Mouse (Mus musculus) testis, postnatal 14 days (tissue): Measurements from ENCODE around the gene Ppp1r27.
A peak's percentile ranks its signal among the peaks of the same experiment; 100 is the strongest.
"Not testable (repeated sequence)": the region's sequence is repeated elsewhere in the genome, so short reads cannot be mapped to it uniquely, and the experiment has no call there.

Source experiments
- DNase-seq: peaks from one replicate; pipeline ENCODE4 v3.0.0; 2021; ENCODE audit warnings: low spot score

The Ppp1r27 gene

DNA sequence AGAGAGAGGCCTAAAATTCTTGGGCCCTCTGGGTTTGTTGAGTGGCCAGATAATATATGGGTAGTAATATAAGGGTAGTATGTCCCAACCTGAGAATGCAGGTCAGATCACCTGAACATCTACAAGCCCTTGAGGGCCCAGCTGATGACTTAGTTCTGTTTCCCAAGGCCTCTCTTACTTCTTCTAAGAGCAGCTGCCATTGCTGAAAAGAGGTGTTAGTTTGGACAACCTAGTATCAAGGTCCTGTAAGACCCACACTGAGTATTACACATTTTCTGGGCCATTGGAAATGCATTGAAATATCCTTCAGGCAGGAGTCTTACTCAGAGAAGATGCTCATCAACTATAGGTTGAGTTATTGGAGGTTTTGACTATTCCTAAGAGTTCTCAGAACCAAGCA lies 25.0 kb upstream of the Ppp1r27 start:
- DNase-seq = no peak

DNA sequence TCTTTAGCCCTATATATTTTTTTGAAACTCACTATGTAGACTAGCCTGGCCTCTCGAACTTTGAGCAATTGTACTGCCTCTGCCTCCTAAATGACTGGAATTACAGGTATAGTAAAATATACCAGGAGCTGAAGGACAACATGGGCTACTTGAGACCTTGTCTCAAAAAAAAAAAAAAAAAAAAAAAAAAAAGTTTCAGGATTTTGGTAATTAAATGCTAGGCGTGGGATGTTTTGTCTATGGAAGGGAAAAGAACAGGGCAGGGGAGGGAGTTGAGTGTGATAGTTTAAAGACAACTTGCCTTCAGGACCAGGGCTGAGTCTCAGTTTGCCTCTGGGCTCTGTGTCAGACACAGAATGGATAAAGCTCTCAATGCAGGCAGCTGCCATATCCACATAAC lies 24.1 kb upstream of the Ppp1r27 start:
- no peak for DNase-seq

DNA sequence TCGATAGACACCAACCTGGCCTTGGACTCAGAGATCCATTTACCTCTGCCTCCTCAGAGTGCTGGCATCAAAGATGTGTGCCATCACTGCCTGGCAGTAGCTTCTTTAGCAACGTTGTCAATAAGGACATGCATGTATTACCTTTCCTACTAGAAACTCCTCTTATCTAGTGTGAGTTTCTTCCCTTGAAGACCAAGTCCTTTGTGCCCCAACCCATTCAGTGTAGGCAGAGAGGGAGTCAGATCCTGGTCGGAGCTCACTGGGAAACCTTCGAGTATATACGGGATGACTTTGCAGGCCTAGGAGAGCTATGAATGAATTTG lies 23.3 kb upstream of the Ppp1r27 start:
- no peak for DNase-seq

DNA sequence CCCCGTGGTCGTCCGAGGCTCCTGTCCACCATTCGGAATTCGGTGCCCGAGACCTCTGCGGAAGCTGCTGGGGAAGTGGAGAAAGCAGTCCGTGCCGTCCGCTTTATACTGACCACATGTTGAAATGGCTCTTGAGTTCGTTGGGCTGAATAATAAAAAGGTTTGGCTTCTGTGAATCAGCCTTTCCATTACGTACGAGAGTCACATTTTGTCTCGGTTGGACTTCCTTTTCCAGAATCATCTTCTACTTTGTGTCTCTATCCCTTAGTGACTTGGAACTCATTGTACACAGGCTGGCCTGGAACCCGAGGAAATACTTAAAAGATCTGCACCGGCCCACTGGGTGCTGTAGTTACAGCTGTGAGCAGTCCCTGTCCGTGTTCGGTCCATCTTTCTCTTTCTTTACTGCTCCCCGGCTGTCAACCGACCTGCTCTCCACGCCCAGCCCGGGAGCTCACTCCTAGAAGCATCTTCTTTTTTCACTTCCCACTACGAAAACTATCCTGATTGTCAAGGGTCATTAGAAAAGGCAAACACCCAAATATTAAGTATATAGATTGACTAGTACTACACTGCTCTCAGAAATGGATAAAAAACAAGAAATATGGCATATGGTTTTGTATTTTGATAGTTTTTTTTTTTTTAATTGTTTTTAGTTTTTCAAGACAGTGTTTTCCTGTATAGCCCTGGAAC lies 22.8 kb upstream of the Ppp1r27 start:
- no peak for DNase-seq

DNA sequence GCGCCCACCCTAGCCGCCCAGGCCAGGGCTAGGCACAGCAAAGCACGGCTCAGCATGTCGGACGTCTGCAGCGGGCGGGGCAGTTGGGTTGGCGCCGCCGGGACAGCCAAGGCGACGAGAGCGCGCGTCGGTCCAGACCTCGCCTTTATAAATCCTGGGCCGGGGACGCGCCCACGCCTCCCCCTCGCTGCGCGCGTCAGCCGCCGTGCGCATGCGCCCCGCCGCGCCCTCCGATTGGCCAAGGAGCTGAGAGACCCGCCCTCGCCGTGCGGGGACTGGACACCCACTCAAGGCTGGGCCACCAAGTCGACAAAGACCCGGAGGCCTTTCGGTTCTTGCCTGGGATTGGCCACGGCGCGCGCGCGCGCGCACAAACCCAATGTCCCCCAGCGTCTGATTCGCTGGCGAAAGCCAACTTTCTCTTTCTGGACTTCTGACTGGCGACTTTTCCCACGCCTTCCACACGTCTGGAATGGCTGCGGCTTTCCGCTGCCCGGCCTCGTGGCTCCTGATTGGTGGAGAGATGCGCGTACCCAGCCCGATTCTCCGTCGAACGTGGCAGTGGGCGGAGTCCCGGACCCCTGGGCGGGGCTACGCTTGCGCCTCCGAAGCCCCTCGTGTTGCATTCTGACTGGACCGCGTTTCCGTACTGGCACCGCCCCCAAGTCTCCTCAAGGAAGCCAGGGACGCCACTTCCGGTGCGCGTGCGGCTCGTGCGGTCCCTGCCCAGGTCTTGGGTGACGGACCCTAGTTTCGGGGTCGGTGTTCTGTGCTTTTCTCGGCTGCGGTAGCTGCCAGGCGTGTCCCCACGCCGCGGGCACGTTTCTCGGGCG lies 22.0 kb upstream of the Ppp1r27 start, which contains the start of gene P4hb:
Gene P4hb, minus strand, starts transcription at position 502 of the 833 bp plus-strand sequence.
- DNase-seq = peak; percentile 100

DNA sequence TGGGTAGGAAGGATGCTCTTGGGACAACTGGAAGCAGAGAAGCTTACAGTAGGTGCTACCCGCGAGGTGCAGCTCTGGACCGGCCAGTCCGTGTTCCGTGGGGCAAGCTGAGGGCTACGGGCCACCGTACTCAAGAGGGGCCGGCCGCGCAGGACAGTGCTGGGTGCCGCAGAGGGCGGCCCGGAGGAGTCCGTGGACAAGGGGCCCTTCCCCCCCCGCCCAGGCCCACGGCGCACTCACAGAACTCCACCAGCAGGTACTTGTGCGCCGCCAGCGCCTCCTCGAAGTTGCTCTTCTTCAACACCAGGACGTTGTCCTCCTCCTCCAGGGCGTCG lies 21.5 kb upstream of the Ppp1r27 start:
- DNase-seq = no peak

DNA sequence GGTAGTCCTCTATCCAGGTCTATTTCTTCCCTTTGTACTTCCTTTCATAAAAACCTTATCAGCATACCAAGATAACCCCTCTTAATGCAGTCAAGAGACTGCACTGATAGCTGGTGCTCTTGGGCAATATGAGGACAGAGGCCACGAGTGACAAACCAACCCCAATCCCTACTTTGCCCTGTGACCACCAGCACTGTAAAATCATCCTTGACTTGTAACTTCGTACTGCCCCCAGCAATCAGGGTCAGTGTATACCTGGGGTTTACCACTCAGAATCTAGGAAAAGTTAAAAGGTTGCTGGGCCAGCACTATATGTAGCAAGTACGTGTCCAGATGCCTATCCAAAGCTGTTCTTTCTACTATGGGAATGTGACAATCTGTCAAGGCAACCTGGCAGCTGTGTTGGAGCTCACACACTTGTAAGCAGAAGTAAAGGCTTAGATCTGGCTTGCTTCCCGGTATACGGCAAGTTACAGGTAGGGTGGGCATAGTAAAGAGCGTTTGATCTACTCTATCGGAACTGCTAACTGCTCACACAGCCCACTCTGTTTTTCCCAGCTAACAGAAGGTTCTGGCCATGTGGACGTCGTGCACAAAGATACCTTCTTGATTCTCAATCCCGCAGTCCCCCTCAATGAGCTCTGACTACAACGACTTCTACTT lies 21.0 kb upstream of the Ppp1r27 start:
- no peak for DNase-seq

DNA sequence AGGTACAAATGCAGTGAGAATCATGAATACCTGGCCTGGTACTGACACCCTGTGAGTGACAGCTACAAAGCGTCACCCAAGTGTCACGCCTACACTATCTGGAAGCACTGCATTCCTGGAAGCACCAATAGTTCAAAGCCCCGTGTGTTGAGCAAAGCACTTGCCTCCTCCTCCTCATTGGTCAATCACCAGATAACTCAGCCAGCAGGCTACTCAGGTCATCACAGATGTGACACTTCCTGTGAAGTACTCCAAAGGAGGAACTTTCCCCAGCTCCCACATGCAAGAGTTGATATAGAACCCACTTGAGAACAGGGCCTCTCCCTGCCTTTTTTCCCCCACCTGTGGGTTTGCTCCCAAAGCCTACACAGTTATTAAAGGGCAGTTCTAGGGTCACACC lies 20.2 kb upstream of the Ppp1r27 start:
- no peak for DNase-seq

DNA sequence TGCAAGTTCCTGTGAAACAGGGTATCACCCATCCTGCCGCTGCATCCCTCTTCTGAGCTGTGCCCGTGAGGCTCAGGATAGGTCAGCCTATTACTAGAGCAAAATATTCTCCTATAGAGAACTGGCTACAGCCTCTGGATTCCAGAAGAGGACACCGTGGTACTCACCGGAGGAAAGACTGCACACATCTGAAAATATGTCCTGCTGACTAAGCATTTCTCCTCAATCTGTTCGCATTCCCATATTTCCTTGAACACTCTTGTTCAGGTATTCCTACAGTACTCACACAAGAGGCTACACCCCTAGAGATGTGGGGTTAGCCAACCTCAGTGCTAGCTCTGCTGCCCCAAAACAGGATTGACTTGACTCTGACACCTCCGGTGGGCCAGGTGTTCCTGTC lies 17.4 kb upstream of the Ppp1r27 start:
- no peak for DNase-seq

DNA sequence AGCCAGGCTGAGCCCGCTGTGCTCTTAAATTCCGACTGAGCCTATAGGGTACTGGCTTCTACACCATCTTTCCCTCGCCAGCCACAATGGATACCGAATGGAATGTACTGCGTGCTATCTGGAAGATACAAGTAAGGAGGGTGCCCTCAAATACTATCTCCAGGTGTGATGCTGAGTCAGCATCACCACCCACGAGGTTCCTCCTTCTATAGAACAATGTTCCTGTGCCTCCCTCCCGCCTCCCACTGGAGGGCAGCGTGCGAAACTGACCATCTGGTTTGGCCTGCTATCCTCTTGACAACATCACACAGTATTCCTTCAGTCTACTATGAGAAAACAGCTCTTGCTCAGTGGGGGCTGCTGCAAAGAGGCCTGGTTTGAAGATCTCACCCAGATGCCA lies 14.2 kb upstream of the Ppp1r27 start:
- DNase-seq = no peak

DNA sequence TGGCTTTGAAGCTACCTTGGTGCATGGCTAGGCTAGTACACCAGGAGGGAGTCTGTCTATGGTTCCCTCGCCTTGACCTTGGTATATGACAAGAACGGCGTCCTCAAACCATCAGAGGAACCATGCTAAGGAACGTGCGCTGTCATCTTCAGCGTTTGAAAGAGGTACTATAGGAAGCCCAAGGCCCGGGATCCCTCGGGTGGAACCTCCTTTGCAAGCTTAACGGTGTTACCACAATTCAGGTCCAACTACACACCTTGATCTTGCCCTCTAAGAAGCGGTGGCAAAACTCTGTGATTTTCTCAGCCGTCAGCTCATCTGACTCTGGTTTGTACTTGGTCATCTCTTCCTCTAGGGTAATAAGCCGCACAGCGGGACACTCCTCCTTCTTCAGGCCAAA lies 12.0 kb upstream of the Ppp1r27 start:
- no peak for DNase-seq

DNA sequence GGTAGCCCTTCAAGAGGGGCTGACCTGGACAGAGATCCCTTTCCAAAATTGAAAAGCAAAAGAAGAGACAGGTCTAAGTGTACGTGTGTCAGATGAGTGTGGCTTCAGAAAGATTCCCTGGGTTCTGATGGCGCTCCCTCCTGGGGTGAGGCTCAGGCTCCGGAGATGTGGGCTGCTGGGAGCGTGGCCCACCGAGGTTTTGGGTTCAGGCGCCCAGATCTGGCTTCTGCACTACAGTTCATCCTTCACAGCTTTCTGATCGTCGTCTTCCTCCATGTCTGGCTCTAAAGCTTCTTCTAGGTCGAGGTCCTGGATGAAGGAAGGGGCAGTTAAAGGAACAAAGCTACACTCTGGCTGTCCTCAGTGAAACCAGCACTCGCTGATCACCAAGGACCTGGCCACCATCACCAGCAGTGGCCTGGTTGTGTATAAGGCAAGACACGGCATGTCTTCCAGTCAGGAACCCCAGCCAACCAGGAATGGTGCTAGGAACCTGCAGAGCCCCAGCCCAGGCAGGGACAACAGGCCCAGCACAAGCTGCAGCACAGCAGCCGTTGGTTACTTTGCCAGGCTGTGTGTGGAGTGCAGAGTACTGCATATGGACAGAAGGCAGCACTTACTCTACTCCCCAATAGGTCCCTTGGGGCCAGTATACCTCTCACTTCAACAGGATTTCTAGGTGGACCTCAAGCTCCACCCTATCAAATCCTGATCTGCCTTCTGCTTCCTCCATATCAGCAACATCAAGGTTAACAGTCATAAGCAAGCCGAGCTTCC lies 10.2 kb upstream of the Ppp1r27 start:
- no peak for DNase-seq

DNA sequence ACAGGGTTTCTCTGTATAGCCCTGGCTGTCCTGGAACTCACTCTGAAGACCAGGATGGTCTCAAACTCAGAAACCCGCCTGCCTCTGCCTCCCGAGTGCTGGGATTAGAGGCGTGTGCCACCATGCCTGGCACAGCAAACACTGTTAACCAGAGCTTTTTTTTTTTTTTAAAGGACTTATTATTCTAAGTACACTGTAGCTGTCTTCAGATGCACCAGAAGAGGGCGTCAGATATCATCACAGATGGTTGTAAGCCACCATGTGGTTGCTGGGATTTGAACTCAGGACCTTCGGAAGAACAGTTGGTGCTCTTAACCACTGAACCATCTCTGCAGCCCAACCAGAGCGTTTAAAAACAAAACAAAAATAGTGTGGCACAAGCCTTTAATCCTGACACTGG lies 7.9 kb upstream of the Ppp1r27 start:
- DNase-seq = not testable (repeated sequence)

DNA sequence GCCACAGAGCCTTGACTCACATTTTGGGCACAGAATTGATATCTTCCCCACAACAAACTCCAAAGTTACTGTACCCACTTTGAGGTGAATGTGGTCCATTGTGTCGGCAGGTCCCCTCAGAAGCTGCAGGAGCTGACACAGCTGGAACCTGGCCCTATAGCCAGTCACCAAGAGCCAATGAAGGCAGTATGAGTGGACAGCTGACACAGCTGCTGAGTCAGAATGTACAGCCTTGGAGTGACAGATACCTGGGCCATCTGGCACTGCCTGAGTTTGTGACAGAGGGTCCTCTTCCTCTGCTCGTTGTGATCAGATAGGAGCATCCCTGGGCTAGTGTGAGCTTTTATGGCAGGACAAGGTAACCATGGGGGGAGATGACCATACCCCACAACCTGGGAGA lies 4.3 kb upstream of the Ppp1r27 start:
- no peak for DNase-seq

DNA sequence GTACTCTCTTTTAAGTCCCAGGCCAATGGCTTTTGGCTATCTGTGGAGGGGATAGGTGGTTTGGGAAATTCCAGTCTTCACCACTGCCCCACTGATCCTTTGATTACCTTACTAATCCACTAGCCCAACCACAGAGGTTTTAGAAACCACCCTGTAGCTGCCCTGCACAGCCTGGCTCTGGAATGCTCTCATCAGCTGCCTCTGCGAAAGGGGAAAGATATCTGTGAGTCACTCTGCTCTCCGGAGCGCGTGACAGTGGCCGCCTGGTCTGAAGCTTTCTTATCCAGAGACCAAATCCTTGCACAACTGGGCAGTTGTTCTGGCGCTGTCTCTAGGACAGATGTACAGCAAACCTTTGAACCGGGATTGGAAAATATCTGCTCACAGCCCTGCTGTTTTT lies 3.9 kb upstream of the Ppp1r27 start:
- DNase-seq = no peak

DNA sequence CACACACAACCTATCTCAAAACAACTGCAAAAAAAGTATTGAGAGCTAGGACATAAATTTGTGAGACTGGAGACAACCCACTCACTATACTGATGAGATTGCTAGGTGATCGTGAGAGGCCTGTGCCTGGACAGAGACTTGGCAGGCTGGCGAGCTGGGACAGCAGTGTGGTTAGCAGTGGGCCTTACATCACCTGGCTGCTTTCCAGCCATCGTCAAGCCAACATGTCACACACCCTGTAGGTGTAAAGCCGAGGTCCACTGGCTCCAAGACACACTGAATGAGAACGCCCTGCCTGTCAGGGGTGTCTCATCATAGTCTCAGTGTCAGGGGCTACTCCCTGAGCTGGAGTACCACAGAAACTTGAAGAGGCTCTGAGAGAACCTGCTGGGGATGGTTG lies 1.8 kb upstream of the Ppp1r27 start:
- no peak for DNase-seq

DNA sequence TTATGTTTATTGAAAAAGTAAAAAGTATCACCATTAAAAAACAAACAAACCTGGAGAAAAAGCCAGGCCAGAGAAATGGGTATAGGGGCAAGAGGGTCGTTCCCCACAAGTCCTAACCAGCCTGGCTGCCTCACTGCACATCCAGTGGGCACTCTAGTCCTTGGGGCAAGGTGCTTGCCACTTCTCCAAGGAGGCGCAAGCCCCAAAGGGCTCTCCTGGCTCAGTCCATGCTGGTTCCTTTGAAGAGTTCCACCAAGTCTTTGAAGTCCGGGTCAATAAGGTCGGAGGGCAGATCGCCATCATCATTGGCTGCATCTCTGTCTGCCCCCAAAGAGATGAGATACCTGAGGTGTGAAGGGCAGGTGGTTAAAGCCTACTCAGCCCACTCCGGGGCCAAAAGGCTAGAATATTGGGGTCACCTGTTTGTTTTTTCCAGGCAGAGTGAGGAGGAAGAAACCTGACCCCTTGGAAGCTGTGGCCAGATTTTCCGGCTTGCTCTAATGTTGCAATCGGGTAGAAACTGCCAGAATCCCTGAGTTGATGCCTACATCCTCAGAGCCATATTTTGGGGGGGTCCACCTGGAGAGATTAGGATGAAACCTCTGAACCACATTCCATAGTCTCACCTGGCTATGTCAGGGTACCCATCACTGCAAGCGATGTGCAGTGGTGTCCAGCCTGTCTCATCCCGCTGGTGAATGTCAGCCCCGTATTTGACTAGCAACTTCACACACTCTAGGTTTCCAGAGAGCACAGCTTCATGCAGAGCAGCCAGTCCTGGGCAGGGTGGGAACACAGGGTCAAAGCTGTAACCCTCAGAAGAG lies 734 bp downstream of the Ppp1r27 start:
- no peak for DNase-seq

DNA sequence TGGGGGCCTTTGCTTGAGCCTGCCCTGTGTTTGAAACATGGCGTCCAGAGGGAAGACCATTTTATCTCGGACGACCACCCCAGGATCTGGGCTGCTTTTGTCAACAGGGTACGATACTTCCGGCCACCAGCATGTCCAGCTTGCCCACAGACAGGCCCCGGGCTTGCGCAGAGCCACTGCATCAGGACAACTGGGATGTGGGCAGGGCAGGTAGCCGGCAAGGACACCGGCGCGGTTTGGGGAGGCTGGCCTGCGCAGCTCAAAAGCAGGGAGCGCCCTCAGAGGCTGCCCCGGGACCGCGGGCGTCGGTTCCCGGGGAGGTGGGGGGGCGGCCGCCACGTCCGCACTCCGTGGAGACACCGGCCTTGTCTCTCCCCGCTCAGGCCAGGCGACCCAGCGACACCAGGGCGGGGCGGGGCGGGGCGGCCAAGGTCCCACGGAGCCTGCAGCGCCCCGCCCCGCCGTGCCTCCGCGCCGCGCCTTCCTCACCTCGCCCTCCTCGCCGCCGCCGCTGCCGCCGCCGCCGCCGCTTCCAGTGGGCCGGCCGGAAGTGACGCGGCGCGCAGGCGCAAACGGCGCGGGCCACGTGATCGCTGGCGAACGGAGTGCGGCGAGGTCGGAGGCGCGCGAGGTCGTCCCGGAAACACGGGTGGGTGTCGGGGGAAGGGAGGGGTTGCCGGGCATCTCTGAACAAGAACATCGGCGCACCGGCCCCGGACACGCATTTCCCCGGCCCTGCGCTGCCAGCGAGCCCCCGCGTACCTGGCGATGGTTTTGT lies 1.6 kb downstream of the Ppp1r27 start, which contains the start of gene Mcrip1:
Gene Mcrip1, minus strand, starts transcription at position 560 of the 778 bp plus-strand sequence.
- peak; percentile 91 for DNase-seq

DNA sequence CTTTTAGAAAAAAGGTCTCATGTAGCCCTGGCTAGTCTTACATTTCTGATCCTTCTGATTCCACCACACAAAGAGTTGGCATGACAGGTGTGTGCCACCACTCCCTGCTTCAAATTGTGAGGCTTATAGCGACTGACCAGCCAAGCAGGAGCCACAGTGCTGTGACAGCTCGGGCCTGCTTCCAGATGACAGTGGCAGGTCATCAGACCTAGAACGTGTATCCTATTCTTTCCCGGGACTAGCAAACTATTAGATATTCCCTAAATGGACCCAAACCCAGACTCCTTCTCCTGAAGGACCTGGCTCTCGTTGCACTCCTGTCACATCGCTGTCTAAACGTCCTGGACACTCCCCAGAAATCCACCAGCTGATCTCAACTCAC lies 2.2 kb downstream of the Ppp1r27 start:
- no peak for DNase-seq

DNA sequence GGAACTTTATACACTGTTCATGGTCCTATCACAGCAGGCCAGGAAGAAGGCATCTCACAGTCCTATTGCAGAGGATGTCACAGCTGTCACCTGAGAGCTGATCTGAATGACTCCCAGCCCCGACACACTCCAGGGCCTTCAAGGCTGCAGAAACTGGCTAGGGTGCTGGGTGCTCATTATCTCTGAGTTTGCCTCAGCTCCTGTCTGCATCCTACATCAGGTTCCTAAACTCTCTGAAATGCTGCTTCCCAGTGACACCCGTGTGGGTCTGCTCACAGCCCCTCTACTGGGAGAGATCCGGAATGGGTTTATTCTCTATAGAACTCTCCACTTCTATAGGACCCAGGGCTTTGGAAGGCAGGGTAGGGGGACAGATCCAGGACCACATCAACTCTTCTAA lies 2.7 kb downstream of the Ppp1r27 start:
- no peak for DNase-seq

DNA sequence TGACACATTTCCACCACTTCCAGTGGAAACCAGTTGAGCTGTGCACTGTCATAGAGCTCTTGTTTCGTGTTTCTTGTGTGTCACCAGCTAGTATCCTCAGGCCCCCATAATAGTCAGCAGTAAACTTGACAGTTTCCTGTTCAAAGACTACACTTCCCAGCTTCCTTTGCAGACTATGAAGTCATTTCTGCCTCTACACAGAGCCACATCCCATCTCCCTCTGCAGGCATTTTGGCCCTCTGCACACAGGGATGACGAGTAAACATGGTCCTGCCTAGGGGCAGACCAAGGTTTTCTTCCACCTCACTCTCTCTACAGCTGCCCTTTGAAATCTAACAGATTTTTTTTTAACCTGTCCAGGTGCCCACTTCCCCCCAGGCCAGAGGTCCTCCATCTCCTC lies 3.5 kb downstream of the Ppp1r27 start:
- DNase-seq = no peak
